Mouse (Mus musculus): Measurements from ENCODE around the gene Xylb.

DNA sequence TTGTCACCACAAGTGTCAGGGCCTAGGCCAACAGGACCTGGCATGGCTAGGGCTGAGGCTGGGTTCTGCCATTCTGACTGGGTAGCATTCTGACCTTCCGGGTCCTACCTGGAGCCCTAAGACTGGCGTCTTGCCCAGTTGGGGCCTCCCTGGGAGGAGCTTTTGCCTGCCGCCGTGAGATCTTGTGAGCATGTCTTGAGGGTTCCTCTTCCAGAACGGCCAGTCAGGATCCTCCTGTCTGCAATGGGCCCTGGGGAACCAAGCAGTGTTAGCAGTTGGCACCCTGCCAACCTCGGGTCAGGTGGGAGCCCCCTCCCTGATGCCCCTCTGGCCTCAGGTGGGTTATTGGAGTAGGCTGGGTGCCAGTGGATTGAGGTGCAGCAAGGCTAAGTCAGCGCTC, 69.3 kb downstream of the Xylb start:
- TF ChIP-seq CTCF (IDR thresholded peaks at IDR 0.05; ENCODE audit: low read depth, low read length) (no peak), EP300 (IDR thresholded peaks at IDR 0.05; ENCODE audit: insufficient read depth, low read depth, low read length) (no peak), POLR2A (IDR thresholded peaks at IDR 0.05; ENCODE audit: insufficient read depth, low read length) (no peak)
